Mouse (Mus musculus): ENCODE results near the gene Faim2.

Gene Faim2

GRCm38 (mm10) chr15:99456338-99456962, 71.5 kb downstream of the Faim2 start:
- ChIA-PET POLR2A (interaction anchor here in 2 of 4 experiments (0.7 to 2.4 kb wide), 4 partner anchors 14 to 637 kb away, joined by 3 to 10 read pairs (median 4); no protein-coding TSS in a partner anchor), CTCF (no interaction called here)

DNA sequence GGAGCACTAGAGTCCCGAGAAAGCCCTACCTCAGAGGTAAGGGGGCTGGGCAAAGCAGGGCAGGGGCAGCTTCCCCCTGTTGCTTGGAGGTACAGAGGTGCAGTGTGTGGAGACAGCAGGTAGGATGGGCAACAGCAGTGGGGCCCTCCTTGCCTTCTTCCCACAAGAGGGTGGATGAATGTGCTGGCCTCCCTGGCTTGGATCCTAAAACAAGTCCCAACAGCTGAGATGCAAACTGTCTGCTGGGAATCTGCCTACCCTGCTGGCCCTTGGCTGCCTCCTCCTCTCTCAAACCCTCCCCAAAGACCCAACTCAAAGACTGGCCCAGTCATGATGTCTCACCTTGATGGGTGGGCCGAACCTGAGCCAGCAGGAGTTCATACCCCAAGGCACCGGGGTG, 72.5 kb downstream of the Faim2 start:
- CTCF ChIA-PET: no interaction called here
- POLR2A ChIA-PET: interaction anchor here in 3 of 4 experiments (0.6 to 2.2 kb wide), 11 partner anchors 15 to 828 kb away, joined by 3 to 10 read pairs (median 3); no protein-coding TSS in a partner anchor

- ChIA-PET POLR2A (interaction anchor here in 3 of 4 experiments (0.6 to 2.2 kb wide), 11 partner anchors 16 to 940 kb away, joined by 3 to 10 read pairs (median 4); no protein-coding TSS in a partner anchor), CTCF (interaction anchor here (0.5 to 0.9 kb wide), 10 partner anchors 28 to 1665 kb away, joined by 3 to 11 read pairs (median 4); no protein-coding TSS in a partner anchor)
These were observed 73.2 kb downstream of the Faim2 start for GRCm38 (mm10) chr15:99454585-99455279.

GRCm38 (mm10) chr15:99453153-99453900, 74.6 kb downstream of the Faim2 start:
- ChIA-PET CTCF (interaction anchor here in 3 of 4 experiments (0.5 to 1.3 kb wide), 4 partner anchors 31 to 427 kb away, joined by 3 to 6 read pairs (median 4); no protein-coding TSS in a partner anchor), POLR2A (interaction anchor here in 2 of 4 experiments (1.1 to 1.2 kb wide), 2 partner anchors 19 to 22 kb away, joined by 3 to 5 read pairs; no protein-coding TSS in a partner anchor)

- POLR2A ChIA-PET: interaction anchor here in 3 of 4 experiments (0.6 to 2.5 kb wide), 9 partner anchors 8 to 190 kb away, joined by 3 to 7 read pairs (median 4); partner anchors contain the start of gene Nckap5l (in 1 of the 3)
These were observed 78.1 kb downstream of the Faim2 start for GRCm38 (mm10) chr15:99449751-99450280.

GRCm38 (mm10) chr15:99449131-99449750, 78.7 kb downstream of the Faim2 start:
- CTCF ChIA-PET: interaction anchor here in 3 of 4 experiments (0.6 to 1.6 kb wide), 6 partner anchors 16 to 70 kb away, joined by 3 to 4 read pairs (median 3); no protein-coding TSS in a partner anchor

More at GRCm38 (mm10) chr15:99449751-99450280, 78.1 kb downstream of the Faim2 start:
- CTCF ChIA-PET: interaction anchor here in 3 of 4 experiments (0.6 to 1.6 kb wide), 6 partner anchors 17 to 70 kb away, joined by 3 to 4 read pairs (median 3); no protein-coding TSS in a partner anchor

More at GRCm38 (mm10) chr15:99449131-99449750, 78.7 kb downstream of the Faim2 start:
- POLR2A ChIA-PET: interaction anchor here in 3 of 4 experiments (0.6 to 2.5 kb wide), 11 partner anchors 8 to 190 kb away, joined by 3 to 7 read pairs (median 4); partner anchors contain the start of gene Nckap5l (in 1 of the 3)
